Mouse (Mus musculus) MEL (cell line): ENCODE measurements around the gene Fam166b. TPM values are rescaled to one million over a fixed set of nuclear protein-coding genes. Genes with fewer than 3 reads are reported as not detected.

Source experiments
- DNase-seq: peaks from one replicate; pipeline ENCODE4 v3.0.0; 2011; ENCODE audit warnings: low read depth, low spot score
- H3K27ac ChIP-seq: 2 replicates; pipeline ENCODE4 v1.5.1; 2012; ENCODE audit warnings: low read depth, mild to moderate bottlenecking, control low read depth, low read length, moderate library complexity; ENCODE audit not compliant: control insufficient read depth
- H3K27me3 ChIP-seq, 2 experiments: fragments of 150-350 bp in 1 of 2; sonication (generic) in 1 of 2; 2 replicates each; pipeline ENCODE4 v1.6.1; 2012; ENCODE audit warnings: low read length in 2 of 2, mild to moderate bottlenecking in 2 of 2, improper control_type of control experiment in 1 of 2, moderate library complexity in 1 of 2; ENCODE audit not compliant: insufficient read depth in 2 of 2, control insufficient read depth in 1 of 2
- H3K36me3 ChIP-seq, 2 experiments: 2 replicates each; pipeline ENCODE4 v1.6.1; 2012 to 2014; ENCODE audit warnings: low read length in 2 of 2, improper control_type of control experiment in 1 of 2, inconsistent platforms in 1 of 2, mild to moderate bottlenecking in 1 of 2; ENCODE audit not compliant: insufficient read depth in 2 of 2, control insufficient read depth in 1 of 2
- H3K4me1 ChIP-seq, 2 experiments: fragments of 150-350 bp in 1 of 2; sonication (generic) in 1 of 2; 2 replicates each; pipeline ENCODE4 v1.6.1; 2012; ENCODE audit warnings: low read length in 2 of 2, improper control_type of control experiment in 1 of 2, mild to moderate bottlenecking in 1 of 2; ENCODE audit not compliant: insufficient read depth in 2 of 2, control insufficient read depth in 1 of 2
- H3K4me3 ChIP-seq, 2 experiments: fragments of 150-350 bp in 1 of 2; sonication (generic) in 1 of 2; 2 replicates each; pipeline ENCODE4 v1.5.1; 2012; ENCODE audit warnings: low read depth in 2 of 2, low read length in 2 of 2, mild to moderate bottlenecking in 2 of 2, moderate library complexity in 2 of 2, control low read depth in 1 of 2, improper control_type of control experiment in 1 of 2; ENCODE audit not compliant: control insufficient read depth in 1 of 2, insufficient read depth in 1 of 2
- H3K79me2 ChIP-seq: 2 replicates; pipeline ENCODE4 v1.6.1; 2012; ENCODE audit warnings: mild to moderate bottlenecking, low read length, moderate library complexity; ENCODE audit not compliant: control insufficient read depth, poor library complexity, insufficient read depth
- H3K9ac ChIP-seq: 2 replicates; pipeline ENCODE4 v1.6.1; 2012; ENCODE audit warnings: low read depth, mild to moderate bottlenecking, control low read depth, low read length, moderate library complexity; ENCODE audit not compliant: control insufficient read depth, poor library complexity, severe bottlenecking
- H3K9me3 ChIP-seq: fragments of 150-350 bp; sonication (generic); replicated peaks from 2 replicates; pipeline ENCODE4 v1.6.1; 2012; ENCODE audit warnings: mild to moderate bottlenecking, low read length, improper control_type of control experiment, moderate library complexity; ENCODE audit not compliant: insufficient read depth
- BHLHE40 ChIP-seq: IDR thresholded peaks from 2 replicates; pipeline ENCODE4 v1.6.1; 2012; ENCODE audit warnings: low read depth, mild to moderate bottlenecking, inconsistent platforms, low read length, improper control_type of control experiment, borderline replicate concordance
- CHD1 ChIP-seq: IDR thresholded peaks from 2 replicates; pipeline ENCODE4 v1.6.1; 2012; ENCODE audit warnings: low read depth, mild to moderate bottlenecking, inconsistent platforms, low read length, improper control_type of control experiment
- CHD2 ChIP-seq: IDR thresholded peaks from 2 replicates; pipeline ENCODE4 v1.6.1; 2011; ENCODE audit warnings: low read length, improper control_type of control experiment
- ELF1 ChIP-seq: IDR thresholded peaks from 2 replicates; pipeline ENCODE4 v1.6.1; 2014; ENCODE audit warnings: low read depth, mild to moderate bottlenecking, inconsistent platforms, low read length, improper control_type of control experiment, moderate library complexity
- EP300 ChIP-seq, 2 experiments: IDR thresholded peaks; 2 replicates each; pipeline ENCODE4 v1.6.1; 2011; ENCODE audit warnings: improper control_type of control experiment in 2 of 2, low read length in 2 of 2, low read depth in 1 of 2, mild to moderate bottlenecking in 1 of 2
- MAFK ChIP-seq: IDR thresholded peaks from 2 replicates; pipeline ENCODE4 v1.6.1; 2011; ENCODE audit warnings: low read depth, mild to moderate bottlenecking, low read length, improper control_type of control experiment, borderline replicate concordance
- MAZ ChIP-seq: IDR thresholded peaks from 2 replicates; pipeline ENCODE4 v1.6.1; 2012; ENCODE audit warnings: low read depth, mild to moderate bottlenecking, inconsistent platforms, low read length, improper control_type of control experiment
- MXI1 ChIP-seq: IDR thresholded peaks from 2 replicates; pipeline ENCODE4 v1.6.1; 2011; ENCODE audit warnings: mild to moderate bottlenecking, low read depth, low read length, improper control_type of control experiment
- MYC ChIP-seq: IDR thresholded peaks from 2 replicates; pipeline ENCODE4 v1.6.1; 2011; ENCODE audit warnings: low read depth, mild to moderate bottlenecking, low read length, improper control_type of control experiment, moderate library complexity
- NELFE ChIP-seq: IDR thresholded peaks from 2 replicates; pipeline ENCODE4 v1.6.1; 2011; ENCODE audit warnings: low read depth, low read length, improper control_type of control experiment
- POLR2AphosphoS2 ChIP-seq: IDR thresholded peaks from 2 replicates; pipeline ENCODE4 v1.6.1; 2011; ENCODE audit warnings: low read length, improper control_type of control experiment
- RAD21 ChIP-seq: IDR thresholded peaks from 2 replicates; pipeline ENCODE4 v1.6.1; 2011; ENCODE audit warnings: mild to moderate bottlenecking, low read depth, low read length, improper control_type of control experiment
- SMC3 ChIP-seq: IDR thresholded peaks from 2 replicates; pipeline ENCODE4 v1.6.1; 2011; ENCODE audit warnings: low read depth, low read length, improper control_type of control experiment
- TBP ChIP-seq: IDR thresholded peaks from 2 replicates; pipeline ENCODE4 v1.8.0; 2011; ENCODE audit warnings: low read depth, low read length, improper control_type of control experiment
- USF1 ChIP-seq: IDR thresholded peaks from 2 replicates; pipeline ENCODE4 v1.6.1; 2014; ENCODE audit warnings: low read depth, mild to moderate bottlenecking, inconsistent platforms, low read length, improper control_type of control experiment, moderate library complexity
- USF2 ChIP-seq, 2 experiments: IDR thresholded peaks; 2 replicates each; pipeline ENCODE4 v1.6.1; 2011 to 2012; ENCODE audit warnings: improper control_type of control experiment in 2 of 2, low read length in 2 of 2, borderline replicate concordance in 1 of 2, inconsistent platforms in 1 of 2, low read depth in 1 of 2, mild to moderate bottlenecking in 1 of 2; ENCODE audit not compliant: insufficient read depth in 1 of 2
- ZNF384 ChIP-seq: IDR thresholded peaks from 2 replicates; pipeline ENCODE4 v1.6.1; 2012; ENCODE audit warnings: low read depth, mild to moderate bottlenecking, inconsistent platforms, low read length, improper control_type of control experiment
- polyA plus RNA-seq, 2 experiments: library from polyadenylated mRNA; stranded (reverse) in 1 of 2; unstranded in 1 of 2; fragments of >175 nt in 1 of 2; fragments of >200 nt in 1 of 2; gene quantifications; 2 replicates each; pipeline versions ENCODE4 v1.2.1 to v1.2.4; 2012; ENCODE audit warnings: low replicate concordance in 2 of 2, low read depth in 1 of 2; ENCODE audit not compliant: insufficient read length in 2 of 2, insufficient read depth in 1 of 2, missing spikeins in 1 of 2
- total RNA-seq: library from RNA; depleted of rRNA; stranded (reverse); fragments of 300-350 nt; gene quantifications from 2 replicates; pipeline ENCODE4 v1.2.3, GENCODE M21; 2012

Gene Fam166b
- total and polyA plus RNA-seq, 3 experiments: not detected

DNA sequence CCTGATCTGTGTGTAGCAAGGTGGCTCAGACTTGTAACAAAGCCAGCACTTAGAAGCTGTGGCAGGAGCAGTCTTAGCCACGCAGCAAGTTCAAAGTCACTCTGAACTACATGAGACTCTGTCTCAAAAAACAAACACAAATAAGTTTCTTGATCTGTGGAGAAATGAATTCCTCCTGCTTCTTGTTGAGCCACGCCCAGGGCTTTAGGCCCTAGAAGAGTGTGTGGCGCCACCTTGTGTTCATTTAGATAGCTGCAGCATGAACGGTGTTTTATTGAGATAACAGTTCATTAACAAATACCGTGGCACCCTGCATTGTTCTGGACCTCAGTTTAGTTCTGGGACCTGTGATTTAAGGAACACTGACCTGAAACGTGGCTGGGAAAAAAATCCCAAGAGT lies 8.6 kb downstream of the Fam166b start (continued):
- peak; percentile 92 for TF ChIP-seq RAD21
- TF ChIP-seq MYC: peak; percentile 45; the same call in 1 of the 2 replicates
- no peak for TF ChIP-seq USF1
- TF ChIP-seq SMC3: peak; percentile 99
- no peak for TF ChIP-seq NELFE
- no peak for TF ChIP-seq TBP
- TF ChIP-seq ZNF384: no peak; the same call in 1 of the 2 replicates
- no peak for TF ChIP-seq ELF1
- no peak for TF ChIP-seq USF2 (IDR thresholded peaks at IDR 0.05; ENCODE audit: borderline replicate concordance in 1 of 2, insufficient read depth in 1 of 2, low read depth in 1 of 2, low read length in 2 of 2)
- TF ChIP-seq MXI1: peak; percentile 35; the same call in 1 of the 2 replicates
- no peak for TF ChIP-seq CHD2
- TF ChIP-seq MAZ: no peak
- no peak for TF ChIP-seq MAFK
- no peak for TF ChIP-seq BHLHE40
- TF ChIP-seq EP300 (IDR thresholded peaks at IDR 0.05; ENCODE audit: low read depth in 1 of 2, low read length in 2 of 2): no peak
- TF ChIP-seq CHD1: no peak

DNA sequence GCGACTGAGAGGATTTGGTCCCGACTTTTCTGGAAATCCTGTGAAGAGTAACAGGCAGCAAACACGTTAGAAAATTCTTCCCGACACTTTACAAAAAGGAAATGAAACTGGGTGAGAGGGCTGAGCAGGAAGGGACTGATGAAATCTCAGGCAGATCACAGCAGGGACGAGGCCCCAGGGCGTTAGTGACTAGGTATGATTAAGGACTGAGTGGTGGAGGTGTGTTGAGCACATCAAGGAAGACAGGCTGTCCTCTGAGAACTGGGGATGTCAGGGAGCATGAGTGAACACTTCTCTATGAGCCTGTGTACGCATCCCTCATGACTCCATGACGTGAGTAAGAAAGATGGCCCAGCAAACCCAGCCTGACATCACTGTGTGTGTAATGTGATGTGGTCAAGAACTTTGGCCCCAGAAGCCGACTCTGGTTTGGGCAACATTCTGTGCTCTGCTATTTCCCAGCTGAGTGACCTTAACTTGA lies 9.1 kb downstream of the Fam166b start:
- H3K79me2 ChIP-seq: no peaks in the 10 kb centered on the region; the same call in 1 of the 2 replicates
- H3K4me1 ChIP-seq: peaks cover 9 to 33% of the 10 kb centered on the region in 2 experiments
- H3K9me3 ChIP-seq: no peaks in the 10 kb centered on the region
- DNase-seq: peak; percentile 28
- H3K9ac ChIP-seq: no peak overlapping the region
- peaks cover 0 to 30% of the 10 kb centered on the region in 2 experiments; a peak in 3 of 4 replicates for H3K36me3 ChIP-seq
- H3K27me3 ChIP-seq: no peaks in the 10 kb centered on the region
- TF ChIP-seq POLR2AphosphoS2: no peak
- 0 out of 2 replicates have a peak, but pooled peaks have one; percentile 7 for TF ChIP-seq MXI1
- TF ChIP-seq, all 39 proteins: peak for 1
- H3K4me3 ChIP-seq: no peak overlapping the region
- no peak overlapping the region for H3K27ac ChIP-seq
